Comparison of ENCODE assay signal across 10 mouse cellular contexts in genomic region chr2:60901511-60901951, GRCm38 (mm10).
A peak's percentile ranks its signal among the peaks of the same experiment; 100 is the strongest.
DNase-seq lines count a peak whose midpoint lies in the region; ATAC-seq lines count a peak whose summit lies in the region.
"Had no signal": no experiment of that assay in that cellular context is flagged by ENCODE, and none has a peak within 500 bp of the region (broad histone marks: within the 10 kb centered on the region; RNA-seq: fewer than 3 reads in every experiment).

No protein-coding gene starts in this region.

- ATAC-seq in kidney, embryonic 14.5 days (ENCODE audit: low FRiP score, low TSS enrichment): no peak
- no peak for ATAC-seq in cerebellum, adult (ENCODE audit: insufficient number of reproducible peaks, low FRiP score, low TSS enrichment)

- H3K36me3 ChIP-seq in kidney, embryonic 14.5 days (ENCODE audit: control insufficient read depth, insufficient read depth, low read length): no peaks in the 10 kb centered on the region
- H3K36me3 ChIP-seq: G1E; hindbrain, embryonic 15.5 days had no signal

- no peaks in the 10 kb centered on the region for H3K9me3 ChIP-seq in kidney, embryonic 14.5 days (ENCODE audit: control insufficient read depth, low read length)
- H3K9me3 ChIP-seq: G1E; hindbrain, embryonic 15.5 days had no signal

- no peak overlapping the region for H3K4me2 ChIP-seq in kidney, embryonic 14.5 days (replicated peaks; ENCODE audit: low read depth, low read length)
- H3K4me2 ChIP-seq: hindbrain, embryonic 15.5 days had no signal

- peak overlapping the region; percentile 19; the same call in 1 of the 2 replicates for H3K27ac ChIP-seq in kidney, embryonic 14.5 days (ENCODE audit: low read depth, low read length)
- H3K27ac ChIP-seq: hindbrain, embryonic 15.5 days had no signal

- no peak overlapping the region for H3K4me3 ChIP-seq in kidney, embryonic 14.5 days (ENCODE audit: low read length)
- H3K4me3 ChIP-seq: hindbrain, embryonic 15.5 days had no signal

- 60% methylated on average over 15 of the region's 15 CpGs for WGBS in kidney, embryonic 14.5 days

- peak; percentile 37 for DNase-seq in ovary, adult 18-20 months (ENCODE audit: low spot score)
- DNase-seq in ovary, postnatal 14 days (ENCODE audit: low spot score): no peak
- DNase-seq in heart, adult 11 months: peak; percentile 98
- DNase-seq in lung, postnatal 25 days (ENCODE audit: low spot score): peak; percentile 85
- no peak for DNase-seq in Muller cell, postnatal 12 days (ENCODE audit: inconsistent ontology term)
- DNase-seq in testis, postnatal 14 days (ENCODE audit: low spot score): no peak

- H3K4me1 ChIP-seq in kidney, embryonic 14.5 days (ENCODE audit: control insufficient read depth, insufficient read depth, low read length): no peaks in the 10 kb centered on the region

- no peak overlapping the region for H3K9ac ChIP-seq in kidney, embryonic 14.5 days (ENCODE audit: low read depth, low read length)
- H3K9ac ChIP-seq: hindbrain, embryonic 15.5 days had no signal

- H3K27me3 ChIP-seq in kidney, embryonic 14.5 days (ENCODE audit: control insufficient read depth, insufficient read depth, low read length): no peaks in the 10 kb centered on the region
- H3K27me3 ChIP-seq: hindbrain, embryonic 15.5 days had no signal

Comparison
In these comparisons a context has a peak if more than half of its experiments do, and no peak if none do; other contexts are left out.
1. DNase-seq: peak in ovary, adult 18-20 months (single experiment), heart, adult 11 months (single experiment) and lung, postnatal 25 days (single experiment); none in ovary, postnatal 14 days (single experiment), Muller cell, postnatal 12 days (single experiment) and testis, postnatal 14 days (single experiment).